Mouse (Mus musculus) lung, postnatal 0 days (tissue): ENCODE results near the gene Lgi1.

Experiments
- CTCF ChIP-seq: IDR thresholded peaks from 2 replicates; pipeline ENCODE4 v1.5.1; 2016; ENCODE audit warnings: antibody characterized with exemption, mild to moderate bottlenecking
- EP300 ChIP-seq: IDR thresholded peaks from 2 replicates; pipeline ENCODE4 v1.6.1; 2016; ENCODE audit warnings: antibody characterized with exemption, mild to moderate bottlenecking, control low read depth

DNA sequence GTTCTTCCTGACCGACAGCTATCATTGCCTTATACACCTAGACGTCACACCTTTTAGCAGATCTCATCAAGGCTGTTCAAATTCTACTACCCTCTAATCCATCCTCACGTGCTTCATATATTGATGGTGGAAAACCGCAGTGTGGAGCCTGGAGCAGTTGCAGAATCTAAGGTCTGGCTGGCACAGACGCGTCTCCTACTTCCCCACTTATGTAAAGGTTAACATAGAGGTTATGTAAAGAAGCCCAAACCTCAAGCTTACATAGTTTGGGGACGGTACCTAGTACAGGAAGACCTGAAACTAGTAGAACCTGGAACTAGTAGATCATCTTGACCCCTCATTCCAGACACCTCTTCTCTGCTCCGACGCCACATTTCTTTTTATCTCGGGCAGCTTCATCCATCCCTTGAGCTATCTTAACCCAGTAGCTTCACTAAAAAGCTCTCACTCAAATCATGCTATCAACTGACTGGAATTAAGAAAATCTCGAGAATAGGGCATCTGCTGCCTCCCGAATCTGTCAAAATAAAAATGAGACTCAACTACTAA is 40.9 kb upstream of the Lgi1 start:
- TF ChIP-seq EP300 (no peak), CTCF (no peak)
